Mouse (Mus musculus) layer of hippocampus, postnatal 36 days (tissue): ENCODE measurements around the gene Lnx1. TPM values are rescaled to one million over a fixed set of nuclear protein-coding genes. Genes with fewer than 3 reads are reported as not detected.
A peak's percentile ranks its signal among the peaks of the same experiment; 100 is the strongest.

Experiments
- DNase-seq, 2 experiments: peaks; one replicate each; pipeline ENCODE4 v3.0.0; 2022
- total RNA-seq, 2 experiments: library from RNA; stranded (reverse); gene quantifications; 2 replicates each; pipeline ENCODE4 v1.2.3; 2021

The Lnx1 gene
- total RNA-seq, 2 experiments from 2014 or later = 15.5 to 15.9 TPM

DNA sequence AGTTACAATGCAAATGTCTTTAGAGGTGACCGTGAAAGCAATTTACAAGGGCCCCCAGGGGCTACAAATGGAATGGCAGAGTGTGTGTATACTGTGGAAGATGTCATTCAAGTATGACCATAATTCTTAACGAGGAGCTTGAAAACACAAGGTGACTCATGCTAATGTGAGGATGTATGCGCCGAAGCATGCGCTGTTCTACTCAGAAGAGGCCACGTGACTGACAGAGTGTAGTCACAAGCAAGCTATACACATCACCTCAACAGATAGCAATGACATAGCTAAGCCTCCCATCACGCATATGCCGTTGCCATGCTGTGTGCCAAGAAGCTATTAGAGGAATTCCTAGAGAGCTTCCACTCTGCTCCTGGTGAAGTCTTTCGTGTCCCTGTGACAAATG, 5.2 kb downstream of the Lnx1 start:
- no peak for DNase-seq

DNA sequence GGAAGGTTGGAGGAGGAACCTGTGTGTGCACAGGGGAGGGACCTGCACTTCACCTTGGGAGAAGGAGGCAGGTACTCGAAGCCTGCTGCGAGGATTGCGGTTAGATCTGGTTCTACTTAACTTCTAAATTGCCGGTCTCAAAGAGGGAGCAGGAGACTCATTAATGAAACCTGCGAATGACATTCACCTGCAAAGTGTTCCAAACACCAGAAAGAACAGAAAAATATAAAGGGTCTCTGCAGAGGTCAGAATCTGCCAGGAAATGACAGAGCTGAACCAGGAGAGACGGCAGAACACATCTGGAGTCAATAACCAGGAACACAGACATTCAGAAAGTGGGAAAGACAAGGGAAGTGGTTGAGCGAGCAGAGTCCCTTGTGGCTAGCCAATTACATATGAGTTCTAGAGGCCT, 8.3 kb downstream of the Lnx1 start:
- no peak for DNase-seq

DNA sequence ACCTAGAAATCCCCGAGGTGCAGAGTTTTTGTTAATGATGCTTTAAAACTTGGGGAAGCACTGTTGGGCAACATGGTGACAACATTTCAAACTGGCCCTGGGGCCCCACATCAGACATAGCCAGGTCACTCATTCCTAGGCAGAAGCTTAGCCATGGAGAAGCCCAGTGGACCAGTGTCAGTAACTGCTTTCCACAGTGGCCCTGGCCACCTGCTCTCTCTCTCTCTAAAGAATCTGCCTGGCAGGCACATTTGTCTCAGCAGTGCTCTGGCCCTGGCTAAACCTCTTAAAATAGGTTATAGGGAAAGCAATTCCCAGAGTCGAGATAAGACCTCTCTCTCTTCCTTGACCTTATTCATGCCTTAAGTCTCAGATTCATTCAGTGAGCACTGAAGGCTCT, 8.9 kb downstream of the Lnx1 start:
- no peak for DNase-seq

DNA sequence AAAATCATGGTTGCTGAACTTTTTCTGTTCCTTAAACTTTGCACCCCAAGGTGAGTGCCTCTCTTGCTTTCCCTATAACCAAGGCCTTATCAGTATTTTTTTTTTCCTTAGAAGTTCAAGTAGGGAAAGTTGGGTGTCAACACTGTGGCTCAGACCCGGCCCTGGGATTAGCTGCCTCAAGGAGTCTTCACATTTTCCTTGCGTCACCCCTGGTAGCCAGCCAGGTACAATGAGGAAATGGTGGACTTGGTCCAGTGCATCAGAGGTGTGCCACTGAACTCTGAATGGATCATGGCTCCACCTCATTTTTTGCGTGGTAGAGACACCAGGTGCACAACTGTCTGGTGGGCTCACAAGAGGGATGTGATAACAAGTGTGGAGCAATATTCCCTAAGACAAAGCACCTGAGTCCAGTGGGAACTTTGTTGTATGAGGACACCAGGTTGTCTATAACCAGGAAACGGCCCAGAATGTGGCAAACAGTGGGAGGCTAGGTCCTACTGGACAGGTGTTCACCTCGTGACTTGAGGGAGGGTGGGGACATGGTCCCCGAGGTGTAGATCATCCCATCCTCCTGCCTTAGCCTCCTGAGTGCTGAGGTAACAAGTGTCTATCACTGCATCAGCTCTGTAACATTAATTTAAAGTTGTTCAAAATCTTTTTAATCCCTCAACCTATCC, 10.2 kb downstream of the Lnx1 start:
- DNase-seq = no peak

GRCm38 (mm10) chr5:74688822-74689221, 13.9 kb downstream of the Lnx1 start:
- DNase-seq = no peak

GRCm38 (mm10) chr5:74684944-74685343, 17.8 kb downstream of the Lnx1 start:
- no peak for DNase-seq

GRCm38 (mm10) chr5:74683832-74684231, 18.9 kb downstream of the Lnx1 start:
- DNase-seq = no peak

DNA sequence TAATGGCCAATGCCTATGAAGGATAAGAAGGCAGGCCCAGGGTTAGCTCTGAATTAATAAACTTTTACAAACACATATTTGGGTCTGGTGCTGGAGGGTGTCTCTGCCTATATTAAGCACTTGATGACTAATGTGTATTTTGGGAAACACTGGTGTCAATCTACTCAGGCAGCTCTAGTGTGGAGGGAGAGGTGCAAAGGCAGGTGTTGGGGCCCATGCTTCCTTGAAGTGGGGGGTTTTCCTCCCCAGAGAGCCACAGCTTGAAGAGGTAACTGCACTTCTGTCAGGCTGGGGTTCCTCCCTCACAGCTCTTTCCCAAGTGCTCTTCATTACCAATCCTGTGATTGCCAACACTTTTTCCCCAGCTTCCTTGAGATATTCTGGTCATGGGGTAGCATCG, 20.0 kb downstream of the Lnx1 start:
- DNase-seq = no peak

DNA sequence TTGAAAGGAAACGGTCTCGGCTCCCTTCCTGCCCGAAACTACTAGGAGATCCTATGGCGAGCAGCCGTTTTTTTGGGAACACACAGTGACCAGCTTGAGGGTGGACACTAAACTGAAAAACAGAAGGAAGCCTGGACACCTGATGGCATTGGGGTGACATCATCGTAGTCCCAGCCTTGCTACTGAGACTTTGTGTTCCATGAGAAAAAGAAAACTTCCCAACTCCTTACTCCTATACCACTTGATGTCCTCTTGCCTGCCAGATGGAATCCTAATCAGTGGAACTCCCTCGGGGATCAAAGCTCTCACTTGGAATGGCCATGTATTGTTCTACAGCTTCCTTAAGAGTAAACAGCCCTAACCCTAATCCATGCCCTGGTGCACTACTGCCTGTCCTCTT, 23.1 kb downstream of the Lnx1 start:
- DNase-seq = no peak

DNA sequence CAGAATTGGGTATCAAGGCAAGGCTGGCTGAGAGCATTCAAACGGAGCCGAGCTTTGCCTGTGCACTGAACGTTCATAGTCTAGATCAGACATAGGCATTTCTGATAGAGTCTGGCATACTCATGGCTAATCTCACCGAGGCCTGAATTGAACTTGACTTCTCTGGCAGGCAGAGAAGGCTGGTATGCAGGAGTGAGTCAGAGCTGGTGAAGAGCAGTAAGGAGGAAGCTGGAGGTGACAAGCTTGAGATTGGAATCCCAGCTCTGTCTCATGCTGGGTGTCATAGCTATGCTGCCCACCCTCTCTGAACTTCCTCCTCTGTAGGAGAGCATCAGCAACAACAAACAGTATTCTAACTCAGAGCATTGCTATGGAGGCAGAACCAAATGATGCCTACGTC, 24.0 kb downstream of the Lnx1 start:
- DNase-seq = no peak

DNA sequence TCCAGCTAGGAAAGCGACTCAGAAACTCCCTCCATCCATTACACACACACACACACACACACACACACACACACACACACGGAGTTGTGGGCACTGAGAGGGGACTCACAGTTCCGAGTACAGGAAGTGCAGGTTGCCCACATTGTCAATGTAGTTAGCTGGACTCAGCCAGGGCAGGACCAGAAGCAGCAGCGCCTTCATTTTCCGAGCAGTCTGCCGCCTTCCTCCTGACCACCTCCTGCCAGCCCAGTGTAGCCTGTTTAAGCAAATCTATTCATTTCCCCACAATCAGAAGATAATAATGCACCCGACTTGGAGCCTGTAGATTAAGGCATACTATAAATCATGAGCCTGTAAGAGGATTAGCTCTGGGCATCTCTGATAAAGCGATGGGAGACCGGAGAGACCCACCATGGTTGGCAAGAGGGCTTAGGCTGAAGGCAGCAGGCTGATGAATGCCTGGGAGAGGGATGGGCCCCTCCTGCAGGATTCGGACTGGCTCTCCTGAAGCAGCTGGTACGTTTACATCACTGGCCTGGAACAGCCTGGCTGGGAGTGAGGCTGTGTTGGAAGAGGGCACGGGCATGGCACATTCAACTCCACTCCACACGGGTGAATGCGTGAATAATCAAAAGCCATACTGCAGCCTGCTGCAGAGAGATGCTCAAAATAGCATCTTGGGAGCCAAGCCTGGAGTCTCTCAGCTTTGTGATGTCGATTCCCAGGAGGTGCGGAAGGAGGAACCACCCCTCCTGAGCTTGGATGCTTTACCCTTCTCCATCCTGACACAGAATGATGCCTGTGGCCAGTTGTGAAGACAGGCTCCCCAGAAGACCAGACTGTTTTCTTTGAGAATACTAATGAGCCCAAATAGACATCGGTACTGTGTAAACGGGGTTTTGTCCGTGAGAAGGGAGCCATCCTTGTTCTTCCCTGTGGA, 25.0 kb downstream of the Lnx1 start:
- DNase-seq = peak; percentile 61 to 67

GRCm38 (mm10) chr5:74672556-74672955, 30.2 kb downstream of the Lnx1 start:
- DNase-seq = no peak

DNA sequence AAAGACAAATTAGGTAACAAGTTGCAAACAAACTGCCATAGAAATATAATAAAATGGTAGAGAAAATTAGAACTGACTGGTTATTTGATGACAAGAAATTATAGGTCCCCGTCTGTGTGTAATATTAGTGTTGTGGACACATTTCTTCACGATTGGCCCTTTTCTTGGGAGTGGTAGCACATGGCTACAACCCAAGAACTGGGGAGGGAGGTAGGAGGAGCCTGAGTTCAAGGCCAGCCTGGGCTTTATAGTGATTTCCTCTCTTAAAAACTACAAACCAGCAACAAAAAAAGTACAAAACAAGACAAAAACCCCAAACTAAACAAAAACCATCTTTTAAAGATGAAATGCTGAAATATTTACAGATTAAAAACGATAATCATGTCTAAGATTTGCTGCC, 31.8 kb downstream of the Lnx1 start:
- DNase-seq = no peak

GRCm38 (mm10) chr5:74669925-74670324, 32.8 kb downstream of the Lnx1 start:
- no peak for DNase-seq

DNA sequence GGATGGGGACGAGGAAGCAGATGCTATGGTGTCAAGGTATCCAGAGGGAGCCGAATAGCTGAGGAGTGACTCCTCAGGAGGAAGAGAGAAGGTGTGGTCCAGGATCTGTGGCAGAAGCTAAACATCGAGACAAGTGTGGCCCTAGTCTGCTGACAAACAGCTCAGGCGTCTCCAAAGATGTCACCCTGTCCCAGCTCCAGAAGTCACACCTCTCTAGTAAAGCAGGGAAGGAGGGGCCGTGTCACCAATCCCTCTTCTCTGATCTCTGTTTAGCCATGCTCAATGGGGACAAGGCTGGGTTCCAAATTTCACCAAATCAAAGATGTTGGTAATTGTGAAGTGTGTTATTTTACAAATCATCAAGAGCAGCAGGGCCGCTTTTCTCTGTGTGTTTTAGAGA, 33.8 kb downstream of the Lnx1 start:
- DNase-seq = no peak

DNA sequence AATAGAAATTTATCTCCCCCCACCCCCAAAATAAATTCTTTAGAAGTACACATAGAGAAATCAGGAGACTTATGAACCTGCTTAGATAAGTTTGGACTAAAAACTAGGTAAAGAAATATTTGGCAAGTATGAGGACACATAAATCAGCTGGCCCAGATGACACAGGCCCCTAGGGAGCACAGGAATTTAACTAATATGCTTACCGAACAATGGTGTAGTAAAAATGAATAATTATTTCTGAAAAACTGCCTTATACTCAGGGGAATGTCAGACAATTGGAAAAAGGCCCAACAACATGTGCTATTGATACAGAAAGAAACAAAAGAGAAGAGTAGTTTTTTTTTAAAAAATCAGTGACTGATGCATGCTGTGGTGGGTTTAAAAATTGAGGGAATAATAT, 40.1 kb downstream of the Lnx1 start:
- no peak for DNase-seq

DNA sequence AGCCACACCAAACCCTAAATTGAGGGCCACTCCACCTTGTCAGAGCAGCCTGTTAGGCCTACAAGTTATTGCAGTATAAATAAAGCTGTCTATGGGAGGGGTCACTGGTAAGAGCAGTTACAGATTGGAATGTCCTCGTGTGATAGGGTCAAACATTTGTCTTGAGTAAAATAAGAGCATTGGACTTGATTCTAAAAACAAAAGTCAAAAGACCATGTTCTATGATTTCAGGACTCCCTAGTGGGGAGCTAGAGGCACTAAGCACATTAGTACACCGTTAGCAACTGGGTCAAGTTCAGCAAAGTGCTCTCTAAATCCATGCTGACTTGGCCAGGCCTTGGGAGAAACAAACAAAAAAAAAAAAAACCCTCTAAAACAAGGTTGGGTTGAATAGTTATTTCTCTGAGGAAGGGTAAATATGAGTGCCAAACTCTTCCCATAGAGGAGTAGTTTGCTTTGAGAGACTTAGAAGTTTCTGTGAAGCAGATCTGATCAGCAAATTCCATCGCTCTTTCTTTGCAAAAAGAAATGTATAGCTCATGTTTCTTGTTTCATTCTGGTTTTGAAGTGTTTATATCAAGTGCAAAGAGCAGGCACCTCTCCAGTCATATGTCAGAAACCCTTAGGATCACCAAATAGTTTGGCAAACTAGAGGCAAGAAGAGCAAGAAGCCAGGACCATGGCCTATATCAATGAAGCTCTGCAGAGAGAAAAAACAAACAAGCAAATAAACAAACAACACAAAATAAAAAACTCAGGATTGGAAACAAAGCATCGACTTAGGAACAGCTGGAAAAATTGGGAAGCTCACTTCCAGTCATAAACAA, 40.8 kb downstream of the Lnx1 start:
- DNase-seq = no peak

- no peak for DNase-seq
Observed at GRCm38 (mm10) chr5:74659856-74660255, 42.9 kb downstream of the Lnx1 start.

GRCm38 (mm10) chr5:74659281-74659680, 43.4 kb downstream of the Lnx1 start:
- no peak for DNase-seq

GRCm38 (mm10) chr5:74657930-74658329, 44.8 kb downstream of the Lnx1 start:
- no peak for DNase-seq

- no peak for DNase-seq
Observed at GRCm38 (mm10) chr5:74656410-74656809, 46.3 kb downstream of the Lnx1 start.

- no peak for DNase-seq
Observed at GRCm38 (mm10) chr5:74654527-74654926, 48.2 kb downstream of the Lnx1 start.

DNA sequence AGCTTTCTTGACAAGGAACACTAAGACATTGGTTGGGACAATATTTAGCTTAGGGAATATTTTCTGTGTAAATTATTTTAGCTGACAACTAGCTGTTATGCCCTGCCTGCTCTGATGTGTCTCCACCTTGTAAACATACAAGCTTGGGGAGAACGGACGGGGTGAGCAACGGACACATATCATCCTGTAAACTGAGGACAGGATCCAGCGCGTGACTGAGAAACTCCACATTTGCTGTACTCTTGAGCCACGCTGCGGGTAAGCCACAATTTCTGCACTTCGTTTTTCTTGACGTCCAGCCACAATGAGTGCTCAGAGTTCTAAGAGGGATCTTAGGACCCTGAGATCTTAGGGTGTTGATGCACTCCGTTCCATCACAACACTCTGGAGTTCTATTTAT, 48.9 kb downstream of the Lnx1 start:
- no peak for DNase-seq
